Mouse (Mus musculus) heart, embryonic 16.5 days (tissue): ENCODE measurements around the gene Rmnd1. TPM values are rescaled to one million over a fixed set of nuclear protein-coding genes. Genes with fewer than 3 reads are reported as not detected.
A peak's percentile ranks its signal among the peaks of the same experiment; 100 is the strongest.
"Not testable (repeated sequence)": the region's sequence is repeated elsewhere in the genome, so short reads cannot be mapped to it uniquely, and the experiment has no call there.

Source experiments
- ATAC-seq: fragments of 200-750 bp; cut with Nextera tagmentation; replicated peaks from 2 replicates; pipeline ENCODE4 v1.8.0; 2017; ENCODE audit warnings: moderate number of reproducible peaks; ENCODE audit not compliant: insufficient read depth, low FRiP score; ENCODE audit errors: extremely low read depth
- H3K27ac ChIP-seq: fragments of 300-500 bp; sonication (generic); 2 replicates; pipeline ENCODE4 v1.5.1; 2014; ENCODE audit warnings: mild to moderate bottlenecking, low read length, control low read depth, moderate library complexity
- H3K27me3 ChIP-seq: fragments of 300-500 bp; sonication (generic); 2 replicates; pipeline ENCODE4 v1.6.1; 2014; ENCODE audit warnings: low read length, mixed read lengths; ENCODE audit not compliant: control insufficient read depth, insufficient read depth
- H3K36me3 ChIP-seq: fragments of 300-500 bp; sonication (generic); 2 replicates; pipeline ENCODE4 v1.6.1; 2014; ENCODE audit not compliant: control insufficient read depth, insufficient read depth
- H3K4me1 ChIP-seq: fragments of 300-500 bp; sonication (generic); 2 replicates; pipeline ENCODE4 v1.6.1; 2014; ENCODE audit warnings: low read length, mixed read lengths; ENCODE audit not compliant: control insufficient read depth, insufficient read depth
- H3K4me2 ChIP-seq: fragments of 300-500 bp; sonication (generic); 2 replicates; pipeline ENCODE4 v1.6.1; 2014; ENCODE audit warnings: low read depth, mild to moderate bottlenecking, control low read depth, low read length
- H3K4me3 ChIP-seq: fragments of 300-500 bp; sonication (generic); 2 replicates; pipeline ENCODE4 v1.5.1; 2014; ENCODE audit warnings: mild to moderate bottlenecking, control low read depth, low read length
- H3K9ac ChIP-seq: fragments of 300-500 bp; sonication (generic); 2 replicates; pipeline ENCODE4 v1.6.1; 2014; ENCODE audit warnings: low read length, control low read depth
- H3K9me3 ChIP-seq: fragments of 300-500 bp; sonication (generic); replicated peaks from 2 replicates; pipeline ENCODE4 v1.6.1; 2016; ENCODE audit warnings: low read length; ENCODE audit not compliant: control insufficient read depth
- WGBS: fragments of 180-500 bp; shearing (Covaris S2); extraction: QIAGEN DNeasy Blood & Tissue Kit; methylation state at CpG from one replicate; pipeline ENCODE4 v1.1.7; 2014; 5-methylcytosine and 5-hydroxymethylcytosine counted together
- polyA plus RNA-seq: library from polyadenylated mRNA; unstranded; fragments of >200 nt; fragmentation: Nextera tagmentation; extraction: Ambion mirVana; gene quantifications from 2 replicates; pipeline ENCODE4 v1.2.1, GENCODE M21; 2015

Gene Rmnd1
- polyA plus RNA-seq, 1 experiment from 2014 or later: 122 TPM

DNA sequence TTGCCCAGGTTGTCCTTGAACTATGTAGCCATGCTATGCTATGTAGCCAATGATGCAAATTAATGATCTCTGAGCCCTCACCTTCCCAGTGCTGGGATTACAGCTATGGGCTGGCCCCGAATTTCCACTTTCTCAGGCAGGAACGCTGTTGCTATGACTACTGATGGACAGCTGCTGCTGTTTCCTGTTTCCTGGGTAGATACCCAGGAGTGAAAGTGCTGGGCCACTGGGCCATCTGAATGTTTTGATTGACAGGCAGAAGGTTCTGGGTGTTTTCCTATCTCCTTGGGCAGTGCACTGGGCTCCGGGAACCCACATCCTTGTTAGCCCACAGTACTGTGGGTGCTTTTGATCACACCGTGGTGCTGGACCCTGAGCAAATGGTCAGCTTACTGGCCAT lies 24.2 kb upstream of the Rmnd1 start:
- WGBS: 68% methylated on average over 4 of the region's 4 CpGs
- Histone ChIP-seq H3K36me3 (peaks cover 24% of the 10 kb centered on the region), H3K27me3 (no peaks in the 10 kb centered on the region), H3K27ac (no peak overlapping the region), H3K9me3 (no peaks in the 10 kb centered on the region), H3K4me1 (no peaks in the 10 kb centered on the region), H3K9ac (no peak overlapping the region), H3K4me3 (no peak overlapping the region), H3K4me2 (no peak overlapping the region)
- ATAC-seq: no peak

DNA sequence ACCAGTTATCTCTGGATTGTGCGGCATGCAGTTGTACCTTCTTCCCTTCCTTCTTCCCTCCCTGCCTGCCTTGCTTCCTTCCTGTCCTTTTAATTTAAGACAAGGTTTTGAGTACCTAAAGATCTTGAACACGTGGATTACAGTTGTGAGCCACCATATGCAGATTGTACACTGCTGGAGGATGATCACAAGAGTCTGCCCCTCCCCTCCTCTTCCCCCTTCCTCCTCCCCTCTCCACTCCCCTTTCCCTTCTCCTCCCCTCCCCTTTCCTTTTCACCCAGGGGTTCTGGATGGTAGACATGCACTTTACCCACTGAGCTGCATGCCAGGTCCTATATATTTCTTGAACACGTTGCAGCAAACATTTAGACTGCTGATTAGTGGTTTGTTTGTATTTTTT lies 3.2 kb upstream of the Rmnd1 start:
- no peak overlapping the region for H3K4me2 ChIP-seq
- 82% methylated on average over 3 of the region's 3 CpGs for WGBS

GRCm38 (mm10) chr10:4433871-4434270 lies 1.7 kb upstream of the Rmnd1 start:
- not testable (repeated sequence) for H3K36me3 ChIP-seq, ATAC-seq, H3K4me3 ChIP-seq, H3K27ac ChIP-seq, H3K9ac ChIP-seq, H3K27me3 ChIP-seq, H3K9me3 ChIP-seq
- H3K4me1 ChIP-seq: peaks cover 26% of the 10 kb centered on the region
- WGBS: 91% methylated on average over 2 of the region's 2 CpGs
- peak overlapping the region; percentile 79; the same call in 1 of the 2 replicates for H3K4me2 ChIP-seq

More for the DNA sequence above, 3.2 kb upstream of the Rmnd1 start:
- no peak overlapping the region for H3K9ac ChIP-seq
- no peak for ATAC-seq
- H3K36me3 ChIP-seq: peaks cover 22% of the 10 kb centered on the region
- no peak overlapping the region for H3K27ac ChIP-seq
- H3K4me3 ChIP-seq: no peak overlapping the region
- no peaks in the 10 kb centered on the region for H3K9me3 ChIP-seq
- peaks cover 19% of the 10 kb centered on the region for H3K4me1 ChIP-seq
- H3K27me3 ChIP-seq: no peaks in the 10 kb centered on the region

DNA sequence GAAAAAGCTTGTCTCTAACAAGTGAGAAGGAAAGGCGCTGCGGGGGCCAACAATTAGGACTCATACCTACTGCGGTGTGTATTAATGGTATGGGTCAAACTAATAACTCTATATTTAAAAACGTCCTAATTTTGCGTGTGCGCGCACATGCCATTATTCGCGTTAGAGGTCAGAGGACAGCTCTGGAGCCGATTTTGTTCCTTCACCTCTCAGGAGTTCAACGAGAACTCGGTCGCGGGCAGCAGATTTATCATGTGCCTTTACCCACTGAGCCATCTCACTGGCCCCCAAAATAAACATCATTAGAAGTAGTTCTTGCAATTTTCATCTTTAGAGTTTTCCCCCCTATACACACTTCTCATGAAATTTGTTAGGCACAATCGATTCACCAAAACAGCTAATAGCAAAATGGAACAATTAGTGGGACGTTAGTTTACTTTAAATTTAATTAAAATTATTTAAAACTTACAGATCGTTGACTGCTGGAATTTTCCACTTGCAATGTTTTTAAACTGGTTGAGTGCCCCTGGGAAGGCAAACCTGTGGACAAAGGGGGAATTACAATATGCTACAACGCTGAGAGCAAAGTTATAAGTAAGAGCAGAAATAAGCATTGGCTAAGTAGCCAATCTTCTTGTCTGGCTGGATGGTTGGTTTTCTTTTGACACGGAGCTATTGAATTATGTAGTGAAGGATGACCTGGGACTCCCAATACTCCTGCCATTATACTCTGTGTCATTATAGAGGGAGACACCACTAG lies 988 bp upstream of the Rmnd1 start:
- Histone ChIP-seq H3K36me3 (peaks cover 10% of the 10 kb centered on the region; the same call in 1 of the 2 replicates), H3K4me2 (peak overlapping the region; percentile 79), H3K4me1 (peaks cover 26% of the 10 kb centered on the region), H3K4me3 (peak overlapping the region; percentile 81), H3K9me3 (no peaks in the 10 kb centered on the region), H3K27ac (peak overlapping the region; percentile 96), H3K27me3 (no peaks in the 10 kb centered on the region), H3K9ac (peak overlapping the region; percentile 88)
- WGBS: 10% methylated on average over 19 of the region's 19 CpGs
- ATAC-seq: no peak

- peak overlapping the region; percentile 97 for H3K4me2 ChIP-seq
- H3K9ac ChIP-seq: peak overlapping the region; percentile 92
- peak overlapping the region; percentile 84 for H3K4me3 ChIP-seq
- 0 out of 2 replicates have a peak, but pooled peaks have one; percentile 0 for ATAC-seq
- peak overlapping the region; percentile 89 for H3K27ac ChIP-seq
- no peaks in the 10 kb centered on the region for H3K27me3 ChIP-seq
- no peaks in the 10 kb centered on the region for H3K9me3 ChIP-seq
- WGBS: 8% methylated on average over 5 of the region's 5 CpGs
- H3K36me3 ChIP-seq: peaks cover 13% of the 10 kb centered on the region
- H3K4me1 ChIP-seq: peaks cover 26% of the 10 kb centered on the region
Measured at GRCm38 (mm10) chr10:4431746-4432122, 454 bp downstream of the Rmnd1 start.

GRCm38 (mm10) chr10:4430826-4431225 lies 1.4 kb downstream of the Rmnd1 start:
- Histone ChIP-seq H3K36me3 (peaks cover 22% of the 10 kb centered on the region), H3K4me3 (peak overlapping the region; percentile 84), H3K9me3 (no peaks in the 10 kb centered on the region), H3K4me2 (peak overlapping the region; percentile 97), H3K4me1 (peaks cover 26% of the 10 kb centered on the region), H3K27ac (peak overlapping the region; percentile 89), H3K27me3 (no peaks in the 10 kb centered on the region), H3K9ac (peak overlapping the region; percentile 92)
- 77% methylated on average over 3 of the region's 3 CpGs for WGBS
- ATAC-seq: no peak

- WGBS: 81% methylated on average over 8 of the region's 8 CpGs
- peak overlapping the region; percentile 92; the same call in 1 of the 2 replicates for H3K9ac ChIP-seq
- ATAC-seq: no peak
- peak overlapping the region; percentile 97 for H3K4me2 ChIP-seq
- no peaks in the 10 kb centered on the region for H3K27me3 ChIP-seq
- H3K4me3 ChIP-seq: peak overlapping the region; percentile 84; the same call in 1 of the 2 replicates
- peaks cover 26% of the 10 kb centered on the region for H3K4me1 ChIP-seq
- no peaks in the 10 kb centered on the region for H3K9me3 ChIP-seq
- H3K36me3 ChIP-seq: peaks cover 26% of the 10 kb centered on the region
- peak overlapping the region; percentile 89 for H3K27ac ChIP-seq
Measured at GRCm38 (mm10) chr10:4430399-4430798, 1.8 kb downstream of the Rmnd1 start.

GRCm38 (mm10) chr10:4425245-4425644 lies 6.9 kb downstream of the Rmnd1 start:
- no peaks in the 10 kb centered on the region for H3K9me3 ChIP-seq
- WGBS: 75% methylated on average over 8 of the region's 8 CpGs
- no peak for ATAC-seq
- H3K4me3 ChIP-seq: no peak overlapping the region
- H3K4me2 ChIP-seq: no peak overlapping the region
- H3K4me1 ChIP-seq: peaks cover 6% of the 10 kb centered on the region
- H3K27ac ChIP-seq: no peak overlapping the region
- H3K36me3 ChIP-seq: peaks cover 47% of the 10 kb centered on the region
- no peak overlapping the region for H3K9ac ChIP-seq
- no peaks in the 10 kb centered on the region for H3K27me3 ChIP-seq

- ATAC-seq: no peak
- Histone ChIP-seq H3K9me3 (no peaks in the 10 kb centered on the region), H3K9ac (no peak overlapping the region), H3K27ac (no peak overlapping the region), H3K36me3 (peaks cover 43% of the 10 kb centered on the region), H3K4me1 (peaks cover 9% of the 10 kb centered on the region), H3K4me2 (no peak overlapping the region), H3K27me3 (no peaks in the 10 kb centered on the region), H3K4me3 (no peak overlapping the region)
- WGBS: 86% methylated on average over 1 of the region's 1 CpGs
Measured at GRCm38 (mm10) chr10:4407191-4407590, 25.0 kb downstream of the Rmnd1 start.
